Mouse (Mus musculus) left cerebral cortex, postnatal 14 days (tissue): ENCODE measurements around the gene Tas2r136. TPM values are rescaled to one million over a fixed set of nuclear protein-coding genes. Genes with fewer than 3 reads are reported as not detected.

Source experiments
- DNase-seq, 2 experiments: peaks; one replicate each; pipeline ENCODE4 v3.0.0; 2021 to 2022; ENCODE audit warnings: low spot score in 2 of 2, mixed read lengths in 1 of 2
- intact Hi-C: fragments of 180-260 bp; cut with DNase I; formaldehyde crosslinking; loops from one replicate; pipeline ENCODE4 v1.15.1; 2025
- long read RNA-seq, 2 experiments: library from polyadenylated mRNA; stranded (forward); transcript quantifications; one replicate each; pipeline ENCODE4 v2.0.0; 2021
- total RNA-seq, 2 experiments: library from RNA; stranded (reverse); gene quantifications; 2 replicates each; pipeline ENCODE4 v1.2.3; 2021

Gene Tas2r136
- not detected for total RNA-seq
- long read RNA-seq, experiment 1 = 0 reads
- long read RNA-seq, experiment 2 = 0 reads

- intact Hi-C loops = no loop called here
- no peak for DNase-seq
Measured at GRCm38 (mm10) chr6:132778062-132778461, at the start of gene Tas2r136. Tas2r136 (minus strand) TSS chr6:132778162.

- intact Hi-C loops = no loop called here
- DNase-seq = no peak
Measured at GRCm38 (mm10) chr6:132802518-132802917, 24.6 kb upstream of the Tas2r136 start, which contains the start of gene Tas2r117. Tas2r117 (plus strand) TSS chr6:132802818.

GRCm38 (mm10) chr6:132795393-132795792 lies 17.4 kb upstream of the Tas2r136 start:
- intact Hi-C loops = no loop called here
- no peak for DNase-seq

GRCm38 (mm10) chr6:132761831-132762230 lies 16.1 kb downstream of the Tas2r136 start, which contains the start of gene Tas2r102:
Tas2r102 (plus strand) TSS chr6:132762131.
- no peak for DNase-seq
- intact Hi-C loops = no loop called here

- no peak for DNase-seq
- intact Hi-C loops = no loop called here
Measured at GRCm38 (mm10) chr6:132754430-132754829, 23.5 kb downstream of the Tas2r136 start, which contains the start of gene Tas2r124. Tas2r124 (plus strand) TSS chr6:132754730.

GRCm38 (mm10) chr6:132750206-132750605 lies 27.8 kb downstream of the Tas2r136 start:
- intact Hi-C loops = no loop called here
- no peak for DNase-seq

- intact Hi-C loops = no loop called here
- DNase-seq = no peak
Measured at GRCm38 (mm10) chr6:132737935-132738334, 40.0 kb downstream of the Tas2r136 start, which contains the start of gene Tas2r115. Tas2r115 (minus strand) TSS chr6:132738035.

Other genes starting within 250 kb of the Tas2r136 start
- gene Prh1, start 208.4 kb downstream of the Tas2r136 start, total RNA-seq = not detected
- gene Prp2, start 182.2 kb downstream of the Tas2r136 start, total RNA-seq = not detected
- not detected for gene A630073D07Rik, start 126.6 kb downstream of the Tas2r136 start, total RNA-seq
- not detected for gene Tas2r120, start 121.2 kb downstream of the Tas2r136 start, total RNA-seq
- gene Tas2r121, start 77.2 kb downstream of the Tas2r136 start, total RNA-seq = not detected
- gene Tas2r122, start 66.2 kb downstream of the Tas2r136 start, total RNA-seq = not detected
- not detected for gene Tas2r115, start 40.1 kb downstream of the Tas2r136 start, total RNA-seq
- not detected for gene Tas2r124, start 23.4 kb downstream of the Tas2r136 start, total RNA-seq
- gene Tas2r102, start 16.0 kb downstream of the Tas2r136 start, total RNA-seq = not detected
- not detected for gene Tas2r117, start 24.7 kb upstream of the Tas2r136 start, total RNA-seq
- not detected for gene Tas2r123, start 69.0 kb upstream of the Tas2r136 start, total RNA-seq
- gene Tas2r116, start 77.3 kb upstream of the Tas2r136 start, total RNA-seq = not detected
- gene Tas2r110, start 89.8 kb upstream of the Tas2r136 start, total RNA-seq = not detected
- gene Tas2r113, start 114.8 kb upstream of the Tas2r136 start, total RNA-seq = not detected
- not detected for gene Tas2r125, start 131.5 kb upstream of the Tas2r136 start, total RNA-seq
- gene Tas2r129, start 172.9 kb upstream of the Tas2r136 start, total RNA-seq = not detected
- gene Tas2r131, start 179.8 kb upstream of the Tas2r136 start, total RNA-seq = not detected
- not detected for gene Tas2r109, start 202.8 kb upstream of the Tas2r136 start, total RNA-seq